Mouse (Mus musculus) left cerebral cortex, adult 18-20 months (tissue): ENCODE results near the gene Apol10a. TPM values are rescaled to one million over a fixed set of nuclear protein-coding genes. Genes with fewer than 3 reads are reported as not detected.
"Not testable (repeated sequence)": the region's sequence is repeated elsewhere in the genome, so short reads cannot be mapped to it uniquely, and the experiment has no call there.

Experiments
- DNase-seq, 2 experiments: peaks; one replicate each; pipeline ENCODE4 v3.0.0; 2021 to 2022; ENCODE audit warnings: low spot score in 2 of 2, mixed read lengths in 1 of 2
- long read RNA-seq, 2 experiments: library from polyadenylated mRNA; stranded (forward); transcript quantifications; one replicate each; pipeline ENCODE4 v2.0.0; 2021
- total RNA-seq, 2 experiments: library from RNA; stranded (reverse); gene quantifications; 2 replicates each; pipeline ENCODE4 v1.2.3; 2021

Gene Apol10a
- not detected for total RNA-seq
- long read RNA-seq, experiment 1 = 0 reads
- long read RNA-seq, experiment 2 = 0 reads

- not testable (repeated sequence) for DNase-seq
Observed at GRCm38 (mm10) chr15:77476693-77477092, at the start of gene Apol10a. TSS of gene Apol10a (plus strand) at chr15:77477047.

DNA sequence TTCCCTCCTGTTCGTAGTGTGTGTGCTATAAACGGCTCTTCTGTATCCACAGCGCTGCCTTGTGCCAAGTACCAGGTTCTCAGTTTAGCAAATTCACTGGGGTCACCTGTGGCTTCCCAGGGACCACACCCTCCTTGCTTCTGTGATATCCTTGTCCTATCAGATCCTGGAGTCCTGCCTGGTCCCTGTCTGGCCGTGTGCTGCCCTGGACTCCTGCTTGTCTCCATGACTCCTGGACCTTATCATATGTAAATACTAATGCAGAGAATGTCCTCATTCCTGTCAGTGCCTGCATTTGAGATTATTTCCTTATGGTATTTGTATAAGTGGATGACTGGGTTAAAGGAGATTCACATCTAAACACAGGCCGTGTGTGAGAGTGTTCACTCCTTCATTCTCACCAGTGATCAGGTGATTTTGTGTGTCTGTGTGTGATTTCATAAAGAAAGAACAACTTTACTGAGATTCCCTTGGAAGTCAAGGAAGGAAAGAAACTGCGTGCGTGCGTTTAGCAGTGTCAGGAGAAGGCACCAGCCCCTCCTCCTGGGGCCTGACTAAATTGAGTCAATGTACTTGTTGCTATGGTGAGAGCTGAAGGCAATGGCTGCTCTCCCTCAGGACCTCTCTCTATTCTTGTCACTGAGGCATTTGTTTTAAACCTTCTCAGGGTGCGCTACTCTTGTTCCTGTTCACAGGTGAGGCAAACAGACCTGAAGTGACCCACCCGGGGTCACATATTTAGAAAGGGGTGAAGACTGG, 48.0 kb upstream of the Apol10a start:
- DNase-seq = not testable (repeated sequence)

GRCm38 (mm10) chr15:77444746-77445145, 32.1 kb upstream of the Apol10a start:
- peak; percentile 25 to 30 for DNase-seq

DNA sequence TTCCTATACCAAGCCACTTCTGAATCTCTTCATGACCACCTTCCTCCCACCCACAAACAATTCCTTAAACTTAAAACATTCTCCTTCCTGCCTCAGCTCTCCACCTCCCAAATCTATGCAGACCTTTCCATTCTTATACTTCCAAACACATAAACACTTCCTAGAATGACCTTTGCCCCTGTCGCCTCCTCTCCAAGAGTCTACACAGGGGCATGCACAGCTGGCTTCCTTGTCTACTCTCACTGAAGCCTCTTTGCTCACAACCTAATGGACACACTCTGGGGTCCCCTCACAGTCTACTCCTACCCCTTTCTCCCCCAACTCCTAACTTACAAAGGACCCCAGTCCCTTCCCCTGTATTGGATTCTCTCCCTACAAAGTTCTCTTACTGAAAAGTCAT, 31.2 kb upstream of the Apol10a start:
- DNase-seq = not testable (repeated sequence)

DNA sequence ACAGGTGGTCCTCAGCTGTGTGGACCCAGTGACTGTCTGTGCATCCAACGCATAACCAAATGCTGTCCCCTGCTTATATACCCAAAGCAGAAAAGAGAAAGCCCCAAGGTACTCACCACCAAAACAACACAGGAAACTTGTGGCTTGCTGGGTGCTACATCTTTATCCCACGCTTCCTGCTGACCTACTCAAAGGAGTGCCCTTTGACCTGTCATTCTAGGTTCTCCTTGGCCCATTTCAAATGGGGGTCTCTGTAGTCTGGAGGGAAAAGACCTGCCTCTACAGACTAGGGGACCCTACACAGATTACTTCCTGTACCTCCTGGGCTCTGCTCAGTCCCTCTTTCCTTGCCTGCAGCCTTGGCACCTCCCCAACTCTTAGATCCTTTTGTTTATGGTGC, 29.5 kb upstream of the Apol10a start, which contains the start of gene Apol7b:
Gene Apol7b, minus strand, starts transcription at position 101 of the 400 bp plus-strand sequence.
- DNase-seq = not testable (repeated sequence)

GRCm38 (mm10) chr15:77449927-77450326, 26.9 kb upstream of the Apol10a start:
- peak; percentile 9 to 13 for DNase-seq

DNA sequence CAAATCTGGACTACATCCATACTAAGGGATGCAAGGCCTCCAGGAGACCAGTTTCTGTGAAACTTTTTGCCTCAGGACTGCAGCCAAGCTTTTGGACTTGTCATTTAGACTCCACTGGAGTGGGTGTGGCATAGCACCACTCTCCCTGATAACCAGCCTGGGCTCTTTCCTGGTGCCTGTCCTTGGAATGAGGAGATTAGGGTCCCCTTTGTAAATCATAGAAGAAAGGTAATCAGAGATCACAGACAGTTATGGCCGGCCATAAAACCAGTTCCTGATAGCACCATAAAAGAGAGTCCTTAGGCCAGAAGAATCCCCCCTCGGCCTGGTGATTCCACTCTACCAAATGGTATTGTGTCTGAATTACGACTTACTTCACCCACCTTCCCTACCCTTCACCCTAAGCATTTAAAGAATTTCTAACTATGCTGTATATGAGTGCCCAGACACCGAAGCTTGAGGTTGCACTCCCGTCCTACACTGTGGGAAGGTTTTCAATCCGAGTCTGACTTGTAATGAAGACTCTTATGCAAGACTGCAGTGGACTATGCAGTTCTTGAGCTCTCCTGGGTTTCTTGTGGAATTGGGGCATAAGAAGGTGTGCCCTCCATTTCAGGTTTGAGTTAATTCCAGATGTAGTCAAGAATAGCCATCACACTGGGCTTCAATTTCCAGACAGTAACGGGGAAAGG, 2.0 kb upstream of the Apol10a start:
- DNase-seq = not testable (repeated sequence)

GRCm38 (mm10) chr15:77482140-77482794, 5.4 kb downstream of the Apol10a start:
- no peak for DNase-seq

DNA sequence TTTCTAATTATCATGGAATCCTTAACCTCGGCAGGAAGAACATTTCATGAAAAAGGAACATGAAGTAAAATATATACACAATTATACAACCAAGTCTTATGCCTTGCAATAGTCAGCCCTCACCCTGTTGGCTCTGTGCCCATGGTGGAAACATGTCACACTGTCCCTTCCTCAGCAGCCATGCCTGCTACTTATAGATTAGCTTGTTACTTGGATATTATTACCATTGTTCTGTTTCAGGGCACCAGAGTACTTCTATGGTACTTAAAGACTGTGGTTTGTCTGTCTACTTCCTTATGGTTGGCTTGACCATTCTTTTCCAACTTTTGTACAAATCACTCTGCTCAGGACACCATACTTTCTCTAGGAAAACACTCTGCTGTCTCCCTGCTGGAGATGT, 16.3 kb downstream of the Apol10a start:
- DNase-seq = not testable (repeated sequence)

- not testable (repeated sequence) for DNase-seq
Observed at GRCm38 (mm10) chr15:77494694-77495093, 17.8 kb downstream of the Apol10a start.

DNA sequence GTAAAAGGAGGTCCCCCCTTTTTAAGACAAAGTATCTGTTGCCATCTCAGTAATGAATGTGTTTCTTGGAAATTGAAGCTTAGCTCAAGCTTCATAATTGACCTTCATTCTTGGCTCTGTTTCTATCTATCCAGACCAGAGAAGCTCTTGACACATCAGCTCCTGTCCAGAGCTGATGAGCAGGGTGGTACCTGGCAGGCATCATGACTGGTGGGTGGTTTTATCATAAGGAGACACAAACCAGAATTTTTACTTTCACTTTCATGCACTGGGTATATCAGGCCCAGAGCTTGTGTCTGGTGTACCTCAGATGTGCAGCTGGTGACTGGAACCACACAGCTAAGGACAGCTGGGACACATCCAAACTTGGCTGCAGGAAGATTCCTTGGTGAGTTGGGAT, 31.1 kb downstream of the Apol10a start, which contains the start of gene Apol11a:
Gene Apol11a, plus strand, starts transcription at position 306 of the 400 bp plus-strand sequence.
- DNase-seq = not testable (repeated sequence)

DNA sequence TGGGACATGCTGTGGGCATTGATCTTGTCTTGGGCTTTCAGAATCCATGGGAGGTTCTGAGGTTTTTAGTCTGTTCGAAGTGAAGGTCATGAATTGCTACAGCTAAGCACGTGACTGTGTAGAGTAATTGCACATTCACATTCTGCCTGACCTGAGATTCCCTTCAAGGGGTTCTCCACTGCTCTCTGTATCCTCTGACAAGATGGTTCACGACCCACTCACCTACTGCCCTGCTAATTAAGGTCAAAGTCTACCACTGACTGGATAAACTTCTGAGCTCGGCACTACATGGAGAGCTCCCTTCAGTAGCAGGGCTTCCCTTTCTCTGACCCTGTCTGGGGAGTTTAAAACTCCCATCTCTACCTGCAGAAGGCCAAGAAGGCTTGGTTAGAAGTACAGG, 43.7 kb downstream of the Apol10a start:
- DNase-seq = not testable (repeated sequence)

DNA sequence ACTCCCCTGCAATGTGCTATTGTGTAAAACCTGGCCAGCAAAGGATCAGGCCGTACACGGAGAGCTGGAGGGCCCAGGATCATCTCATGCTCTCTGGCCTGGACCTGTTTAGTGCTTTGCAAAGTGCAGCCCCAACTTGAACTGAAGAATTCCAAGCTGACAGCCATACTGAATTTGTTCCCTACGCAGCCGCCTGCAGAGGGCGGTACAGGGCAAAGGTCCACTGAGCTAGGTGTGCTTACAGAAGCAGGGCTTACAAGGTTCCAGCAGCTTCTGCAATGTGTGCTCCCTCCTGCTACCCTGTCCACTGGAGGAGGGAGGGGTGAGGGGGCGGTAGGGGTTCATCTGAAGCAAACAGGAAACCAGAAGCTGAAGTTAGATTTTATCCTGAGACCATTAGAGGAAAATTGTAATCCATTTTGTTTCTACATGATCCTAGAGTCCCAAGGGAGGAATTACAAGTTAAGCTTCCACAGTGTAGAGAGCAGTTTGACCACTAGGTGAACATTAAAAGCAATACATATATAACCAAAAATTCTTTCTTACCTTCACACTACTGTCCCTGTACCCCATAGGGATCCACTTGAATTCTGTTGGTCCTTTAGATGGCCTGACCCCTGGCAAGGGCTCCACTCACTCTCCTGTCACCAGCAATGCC, 46.5 kb downstream of the Apol10a start:
- DNase-seq = peak; percentile 22 to 25

DNA sequence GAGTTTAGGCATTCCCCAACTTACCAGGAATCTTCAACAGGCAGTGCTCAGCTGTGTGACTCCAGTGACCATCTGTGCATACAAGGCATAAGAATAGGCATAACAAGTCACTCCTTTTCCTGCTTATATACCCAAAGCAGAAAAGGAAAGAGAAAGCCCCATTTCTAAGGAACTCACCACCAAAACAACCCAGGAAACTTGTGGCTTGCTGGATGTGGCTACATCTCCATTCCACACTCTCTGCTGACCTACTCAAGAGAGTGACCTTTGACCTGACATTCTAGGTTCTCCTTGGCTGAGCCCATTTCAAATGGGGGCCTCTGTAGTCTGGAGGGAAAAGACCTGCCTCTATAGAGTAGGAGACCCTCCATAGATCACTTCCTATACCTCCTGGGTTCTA, 56.4 kb downstream of the Apol10a start, which contains the start of gene Apol7c:
Gene Apol7c, minus strand, starts transcription at position 101 of the 400 bp plus-strand sequence.
- DNase-seq = no peak

- DNase-seq = not testable (repeated sequence)
Observed at GRCm38 (mm10) chr15:77539221-77539620, 62.4 kb downstream of the Apol10a start.

Other genes with a start within 250 kb of the Apol10a start
- gene Rbfox2, start 170.0 kb upstream of the Apol10a start, total RNA-seq = 100 to 1,000 TPM; 239 to 240 TPM
- gene Apol7a, start 77.9 kb upstream of the Apol10a start, total RNA-seq = under 1 TPM; 0.23 to 0.30 TPM
- gene Apol9a, start 65.9 kb upstream of the Apol10a start, total RNA-seq = not detected
- under 1 TPM; 0.30 to 0.40 TPM for gene Apol7b, start 29.6 kb upstream of the Apol10a start, total RNA-seq
- gene Apol11a, start 31.2 kb downstream of the Apol10a start, total RNA-seq = not detected
- gene Apol7c, start 56.3 kb downstream of the Apol10a start, total RNA-seq = not detected
- gene 1700025B11Rik, start 84.8 kb downstream of the Apol10a start, total RNA-seq = not detected
- gene Apol10b, start 119.1 kb downstream of the Apol10a start, total RNA-seq = under 1 TPM; 0.19 to 0.26 TPM
- gene Gm36245, start 122.2 kb downstream of the Apol10a start, total RNA-seq = not detected
- under 1 TPM in 1 of 2 experiments, not detected in 1; 0.26 TPM for gene Apol11b, start 166.2 kb downstream of the Apol10a start, total RNA-seq
- gene Apol7e, start 221.8 kb downstream of the Apol10a start, total RNA-seq = not detected